Mouse (Mus musculus) neural tube, embryonic 13.5 days (tissue): Measurements from ENCODE around the gene Olfr311. TPM values are rescaled to one million over a fixed set of nuclear protein-coding genes. Genes with fewer than 3 reads are reported as not detected.
"Not testable (repeated sequence)": the region's sequence is repeated elsewhere in the genome, so short reads cannot be mapped to it uniquely, and the experiment has no call there.

Experiments used
- ATAC-seq: fragments of 200-750 bp; cut with Nextera tagmentation; 2 replicates; pipeline ENCODE4 v1.8.0; 2017; ENCODE audit warnings: low read depth, mild to moderate bottlenecking, moderate TSS enrichment, moderate library complexity
- H3K27ac ChIP-seq: fragments of 300-500 bp; sonication (generic); replicated peaks from 2 replicates; pipeline ENCODE4 v1.5.1; 2015; ENCODE audit warnings: moderate library complexity, mild to moderate bottlenecking, inconsistent platforms
- H3K27me3 ChIP-seq: fragments of 300-500 bp; sonication (generic); 2 replicates; pipeline ENCODE4 v1.6.1; 2015; ENCODE audit warnings: mild to moderate bottlenecking, inconsistent platforms
- H3K36me3 ChIP-seq: fragments of 300-500 bp; sonication (generic); 2 replicates; pipeline ENCODE4 v1.6.1; 2015; ENCODE audit warnings: mild to moderate bottlenecking, inconsistent platforms
- H3K4me1 ChIP-seq: fragments of 300-500 bp; sonication (generic); replicated peaks from 2 replicates; pipeline ENCODE4 v1.6.1; 2015; ENCODE audit warnings: inconsistent platforms
- H3K4me2 ChIP-seq: fragments of 300-500 bp; sonication (generic); 2 replicates; pipeline ENCODE4 v1.6.1; 2015; ENCODE audit warnings: inconsistent platforms, mild to moderate bottlenecking, moderate library complexity
- H3K4me3 ChIP-seq: fragments of 300-500 bp; sonication (generic); 2 replicates; pipeline ENCODE4 v1.5.1; 2015; ENCODE audit warnings: mild to moderate bottlenecking, inconsistent platforms
- H3K9ac ChIP-seq: fragments of 300-500 bp; sonication (generic); 2 replicates; pipeline ENCODE4 v1.6.1; 2015; ENCODE audit warnings: moderate library complexity, mild to moderate bottlenecking, inconsistent platforms
- H3K9me3 ChIP-seq: fragments of 300-500 bp; sonication (generic); 2 replicates; pipeline ENCODE4 v1.6.1; 2016; ENCODE audit warnings: inconsistent platforms
- WGBS: fragments of 180-500 bp; shearing (Covaris S2); methylation state at CpG from one replicate; pipeline ENCODE4 v1.1.7; 2015; 5-methylcytosine and 5-hydroxymethylcytosine counted together
- polyA plus RNA-seq: library from polyadenylated mRNA; unstranded; fragments of >200 nt; fragmentation: Nextera tagmentation; extraction: Ambion mirVana; gene quantifications from 2 replicates; pipeline ENCODE4 v1.2.1, GENCODE M21; 2015

Olfr311 gene
- not detected in 2 replicates for polyA plus RNA-seq

- not testable (repeated sequence) for H3K36me3 ChIP-seq, H3K4me3 ChIP-seq, ATAC-seq
Observed at GRCm38 (mm10) chr11:58838951-58839350, at the start of gene Olfr311. Olfr311 (plus strand) TSS chr11:58839251.

GRCm38 (mm10) chr11:58789532-58789931, 49.5 kb upstream of the Olfr311 start:
- H3K9ac ChIP-seq: no peak overlapping the region
- WGBS: 36% methylated on average over 3 of the region's 3 CpGs
- H3K36me3 ChIP-seq: no peaks in the 10 kb centered on the region
- H3K27me3 ChIP-seq: no peaks in the 10 kb centered on the region
- ATAC-seq: no peak
- no peak overlapping the region for H3K4me2 ChIP-seq
- H3K4me3 ChIP-seq: no peak overlapping the region
- no peaks in the 10 kb centered on the region for H3K9me3 ChIP-seq
- no peak overlapping the region for H3K27ac ChIP-seq
- H3K4me1 ChIP-seq: no peaks in the 10 kb centered on the region

More at GRCm38 (mm10) chr11:58838951-58839350, at the start of gene Olfr311:
- H3K9ac ChIP-seq, H3K4me2 ChIP-seq, H3K27ac ChIP-seq, H3K27me3 ChIP-seq, H3K9me3 ChIP-seq, H3K4me1 ChIP-seq: not testable (repeated sequence)

GRCm38 (mm10) chr11:58790053-58790452, 49.0 kb upstream of the Olfr311 start:
- Histone ChIP-seq H3K36me3 (no peaks in the 10 kb centered on the region), H3K27ac (no peak overlapping the region), H3K4me2 (no peak overlapping the region), H3K9ac (no peak overlapping the region), H3K9me3 (no peaks in the 10 kb centered on the region), H3K4me1 (no peaks in the 10 kb centered on the region), H3K27me3 (no peaks in the 10 kb centered on the region), H3K4me3 (no peak overlapping the region)
- WGBS: 63% methylated on average over 2 of the region's 2 CpGs
- no peak for ATAC-seq

- Histone ChIP-seq H3K9ac (no peak overlapping the region), H3K27me3 (no peaks in the 10 kb centered on the region), H3K27ac (no peak overlapping the region), H3K9me3 (no peaks in the 10 kb centered on the region), H3K36me3 (no peaks in the 10 kb centered on the region), H3K4me3 (no peak overlapping the region), H3K4me2 (no peak overlapping the region), H3K4me1 (no peaks in the 10 kb centered on the region)
- no peak for ATAC-seq
- 84% methylated on average over 6 of the region's 6 CpGs for WGBS
Observed at GRCm38 (mm10) chr11:58790646-58791045, 48.4 kb upstream of the Olfr311 start.

- 92% methylated on average over 2 of the region's 2 CpGs for WGBS
- H3K4me2 ChIP-seq: no peak overlapping the region
- ATAC-seq: no peak
- H3K27me3 ChIP-seq: no peaks in the 10 kb centered on the region
- no peaks in the 10 kb centered on the region for H3K4me1 ChIP-seq
- H3K9ac ChIP-seq: no peak overlapping the region
- H3K27ac ChIP-seq: no peak overlapping the region
- no peaks in the 10 kb centered on the region for H3K9me3 ChIP-seq
- H3K36me3 ChIP-seq: no peaks in the 10 kb centered on the region
- H3K4me3 ChIP-seq: no peak overlapping the region
Observed at GRCm38 (mm10) chr11:58795856-58796255, 43.2 kb upstream of the Olfr311 start.

GRCm38 (mm10) chr11:58796850-58797249, 42.2 kb upstream of the Olfr311 start:
- ATAC-seq: no peak
- H3K36me3 ChIP-seq: no peaks in the 10 kb centered on the region
- H3K27ac ChIP-seq: no peak overlapping the region
- 83% methylated on average over 7 of the region's 7 CpGs for WGBS
- H3K27me3 ChIP-seq: no peaks in the 10 kb centered on the region
- H3K9ac ChIP-seq: no peak overlapping the region
- no peaks in the 10 kb centered on the region for H3K9me3 ChIP-seq
- H3K4me2 ChIP-seq: no peak overlapping the region
- H3K4me3 ChIP-seq: no peak overlapping the region
- H3K4me1 ChIP-seq: peaks cover 9% of the 10 kb centered on the region

- H3K4me3 ChIP-seq: no peak overlapping the region
- H3K9ac ChIP-seq: no peak overlapping the region
- 82% methylated on average over 5 of the region's 5 CpGs for whole genome bisulfite sequencing
- H3K4me2 ChIP-seq: no peak overlapping the region
- no peak overlapping the region for H3K27ac ChIP-seq
- H3K27me3 ChIP-seq: no peaks in the 10 kb centered on the region
- no peak for ATAC-seq
- H3K9me3 ChIP-seq: no peaks in the 10 kb centered on the region
- no peaks in the 10 kb centered on the region for H3K36me3 ChIP-seq
- peaks cover 12% of the 10 kb centered on the region for H3K4me1 ChIP-seq
Observed at GRCm38 (mm10) chr11:58799747-58800146, 39.3 kb upstream of the Olfr311 start.

GRCm38 (mm10) chr11:58801558-58802228, 37.4 kb upstream of the Olfr311 start, which contains the start of gene Fam183b:
Fam183b (minus strand) TSS chr11:58801960.
- peak within 1 kb of the TSS; percentile 18; the same call in 1 of the 2 replicates for H3K4me2 ChIP-seq
- H3K9me3 ChIP-seq: no peaks in the 10 kb centered on the region
- 38% methylated on average over 14 of the region's 14 CpGs for WGBS
- H3K4me3 ChIP-seq: no peak within 1 kb of the TSS
- ATAC-seq: peak; percentile 59
- no peaks in the 10 kb centered on the region for H3K36me3 ChIP-seq
- H3K27ac ChIP-seq: no peak within 1 kb of the TSS
- no peak within 1 kb of the TSS; the same call in 1 of the 2 replicates for H3K9ac ChIP-seq
- H3K27me3 ChIP-seq: no peaks in the 10 kb centered on the region
- H3K4me1 ChIP-seq: peaks cover 12% of the 10 kb centered on the region

GRCm38 (mm10) chr11:58803871-58804270, 35.2 kb upstream of the Olfr311 start:
- Histone ChIP-seq H3K9me3 (no peaks in the 10 kb centered on the region), H3K4me2 (no peak overlapping the region), H3K9ac (no peak overlapping the region), H3K4me1 (peaks cover 12% of the 10 kb centered on the region), H3K27ac (no peak overlapping the region), H3K4me3 (no peak overlapping the region), H3K36me3 (no peaks in the 10 kb centered on the region), H3K27me3 (no peaks in the 10 kb centered on the region)
- ATAC-seq: no peak
- WGBS: 80% methylated on average over 4 of the region's 4 CpGs

- WGBS: 81% methylated on average over 2 of the region's 2 CpGs
- no peak overlapping the region for H3K4me3 ChIP-seq
- ATAC-seq: no peak
Observed at GRCm38 (mm10) chr11:58804393-58804792, 34.7 kb upstream of the Olfr311 start.

GRCm38 (mm10) chr11:58812001-58812400, 27.1 kb upstream of the Olfr311 start:
- no peaks in the 10 kb centered on the region for H3K9me3 ChIP-seq
- no peak overlapping the region for H3K27ac ChIP-seq
- no peak overlapping the region for H3K9ac ChIP-seq
- H3K4me2 ChIP-seq: no peak overlapping the region
- 12% methylated on average over 1 of the region's 1 CpGs for WGBS
- H3K36me3 ChIP-seq: no peaks in the 10 kb centered on the region
- H3K4me3 ChIP-seq: no peak overlapping the region
- no peaks in the 10 kb centered on the region for H3K27me3 ChIP-seq
- ATAC-seq: no peak
- H3K4me1 ChIP-seq: no peaks in the 10 kb centered on the region

More at GRCm38 (mm10) chr11:58804393-58804792, 34.7 kb upstream of the Olfr311 start:
- no peaks in the 10 kb centered on the region for H3K36me3 ChIP-seq
- H3K9ac ChIP-seq: no peak overlapping the region
- H3K9me3 ChIP-seq: no peaks in the 10 kb centered on the region
- no peak overlapping the region for H3K4me2 ChIP-seq
- H3K4me1 ChIP-seq: peaks cover 12% of the 10 kb centered on the region
- H3K27me3 ChIP-seq: no peaks in the 10 kb centered on the region
- H3K27ac ChIP-seq: no peak overlapping the region

GRCm38 (mm10) chr11:58814700-58815099, 24.4 kb upstream of the Olfr311 start, which contains the start of gene Olfr313:
Olfr313 (plus strand) TSS chr11:58815000.
- H3K4me3 ChIP-seq, H3K27me3 ChIP-seq, H3K9ac ChIP-seq, H3K9me3 ChIP-seq, ATAC-seq, H3K4me2 ChIP-seq, H3K27ac ChIP-seq, H3K36me3 ChIP-seq, H3K4me1 ChIP-seq: not testable (repeated sequence)
- WGBS: 54% methylated on average over 1 of the region's 1 CpGs

GRCm38 (mm10) chr11:58815676-58816075, 23.4 kb upstream of the Olfr311 start:
- H3K27me3 ChIP-seq: no peaks in the 10 kb centered on the region
- no peak for ATAC-seq
- H3K4me1 ChIP-seq: no peaks in the 10 kb centered on the region
- 81% methylated on average over 1 of the region's 1 CpGs for WGBS
- H3K9ac ChIP-seq: no peak overlapping the region
- no peaks in the 10 kb centered on the region for H3K36me3 ChIP-seq
- H3K27ac ChIP-seq: no peak overlapping the region
- no peak overlapping the region for H3K4me2 ChIP-seq
- H3K4me3 ChIP-seq: no peak overlapping the region
- H3K9me3 ChIP-seq: no peaks in the 10 kb centered on the region
